Mouse (Mus musculus) mesoderm, embryonic 11.5 days (tissue): ENCODE measurements around the gene Cabin1.

Experiments
- DNase-seq: peaks from one replicate; pipeline ENCODE4 v3.0.0-alpha.2; 2012; ENCODE audit warnings: low read depth, low spot score

The Cabin1 gene

GRCm38 (mm10) chr10:75702494-75702893 lies 61.6 kb downstream of the Cabin1 start:
- DNase-seq, result no peak

DNA sequence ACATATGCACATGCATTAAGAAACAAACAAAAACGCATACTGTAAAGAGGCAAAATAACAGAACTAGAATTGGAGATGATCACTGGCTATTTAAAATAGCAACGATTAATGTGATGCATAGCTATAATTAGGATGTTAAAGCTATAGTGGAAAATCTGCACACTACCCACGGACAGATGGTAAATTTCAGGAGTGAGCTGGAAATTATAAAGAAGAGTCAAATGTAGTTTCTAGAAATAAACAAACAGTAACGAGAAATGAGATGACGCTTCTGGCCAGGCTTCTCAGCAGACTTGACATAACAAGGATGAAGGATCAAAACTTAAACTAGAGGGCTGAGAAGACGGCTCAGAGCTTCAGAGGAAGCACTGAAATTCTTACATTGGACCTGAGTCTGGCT lies 62.9 kb downstream of the Cabin1 start:
- no peak for DNase-seq

GRCm38 (mm10) chr10:75697693-75698092 lies 66.4 kb downstream of the Cabin1 start:
- DNase-seq, result no peak

DNA sequence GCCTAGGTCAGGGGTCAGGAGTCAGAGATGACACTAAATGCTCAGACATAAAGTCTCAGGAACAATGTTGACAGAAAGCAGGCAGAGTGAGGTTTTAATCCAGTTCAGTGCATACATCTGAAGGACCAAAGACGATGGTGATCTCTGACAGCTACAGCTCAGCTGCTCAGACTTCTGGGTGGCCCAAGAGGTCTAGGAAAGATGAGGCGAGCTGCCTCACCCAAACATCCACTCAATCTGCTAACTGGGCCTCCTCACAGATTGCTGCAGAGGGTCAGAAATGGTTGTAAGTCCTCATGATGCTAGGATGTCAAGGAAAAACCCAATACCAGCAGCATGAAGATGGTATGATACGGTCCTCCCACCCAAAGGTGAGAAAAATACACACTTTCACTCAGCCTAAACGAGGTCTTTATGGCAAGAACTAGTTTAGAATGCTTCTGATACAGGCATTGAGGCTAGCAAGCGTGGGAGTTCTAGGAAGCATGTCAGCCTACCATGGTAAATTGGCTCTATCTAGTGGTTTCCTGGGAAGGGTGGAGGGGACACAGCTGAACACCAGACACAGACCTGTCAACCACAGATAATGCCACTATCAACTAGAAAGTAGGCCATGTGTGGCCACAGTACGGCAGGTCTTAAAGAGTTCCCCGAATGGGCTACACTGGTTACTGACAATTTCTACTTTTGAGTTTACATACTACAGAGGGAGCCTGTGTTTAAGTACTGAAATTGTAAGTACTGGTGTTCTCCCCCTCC lies 67.4 kb downstream of the Cabin1 start:
- DNase-seq, result no peak

GRCm38 (mm10) chr10:75695521-75695920 lies 68.6 kb downstream of the Cabin1 start:
- no peak for DNase-seq

DNA sequence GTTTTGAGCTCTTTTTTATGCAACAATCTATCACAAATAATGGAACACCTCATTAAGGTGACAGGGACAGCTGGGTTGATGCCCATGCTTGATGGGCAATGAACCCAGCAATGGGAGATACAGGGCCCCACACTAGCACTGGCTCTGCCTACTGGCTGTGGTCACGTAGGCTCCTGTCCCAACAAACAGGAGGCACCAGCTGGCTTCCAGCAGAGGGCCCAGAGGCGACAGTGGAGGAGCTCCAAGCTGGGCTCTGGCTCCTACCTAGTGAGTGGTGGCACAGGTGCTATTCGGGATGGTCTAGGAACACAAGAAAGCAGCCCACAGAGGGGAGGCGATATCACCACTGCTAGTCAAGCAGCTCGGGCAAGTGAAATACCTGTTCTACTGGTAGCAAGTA lies 69.1 kb downstream of the Cabin1 start:
- no peak for DNase-seq

- DNase-seq, result no peak
These were observed 69.6 kb downstream of the Cabin1 start for GRCm38 (mm10) chr10:75694567-75694966.

DNA sequence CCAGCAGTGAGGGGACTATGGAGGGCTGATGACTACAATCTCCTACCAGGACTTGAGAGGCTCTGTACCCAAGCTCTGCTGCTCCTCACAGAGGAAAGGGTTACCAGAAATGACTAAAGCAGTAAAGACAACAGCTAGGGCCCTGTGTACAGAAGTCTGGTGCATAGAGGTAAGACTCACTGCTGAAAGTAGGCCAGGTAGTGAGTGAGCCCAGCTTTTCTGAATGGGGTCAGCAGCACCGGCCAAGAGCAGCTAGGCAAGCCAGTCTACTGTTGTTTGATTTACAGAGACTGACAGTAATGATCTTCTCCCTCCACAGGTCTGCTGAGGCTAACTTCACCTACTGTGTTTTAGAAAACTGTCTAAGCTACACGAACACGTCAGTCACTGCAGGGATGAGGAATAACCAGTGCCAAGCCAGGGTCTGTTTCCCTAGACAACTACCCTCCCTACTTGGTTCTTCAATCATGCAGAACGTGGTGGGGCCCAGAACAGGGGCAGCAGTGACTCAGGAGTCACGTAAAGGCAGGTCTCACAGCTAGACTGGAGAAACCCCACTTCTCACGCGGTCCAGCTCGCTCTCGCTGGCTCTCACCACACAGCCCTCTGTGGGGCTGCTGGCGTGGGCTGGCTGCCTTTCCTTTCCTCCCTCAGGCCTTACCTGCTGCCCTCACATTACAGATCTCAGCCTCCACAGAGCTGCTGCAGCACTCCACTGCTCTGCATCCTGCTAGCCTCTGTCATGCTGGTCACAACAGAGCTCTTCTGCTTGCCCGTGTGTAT lies 70.5 kb downstream of the Cabin1 start:
- no peak for DNase-seq

DNA sequence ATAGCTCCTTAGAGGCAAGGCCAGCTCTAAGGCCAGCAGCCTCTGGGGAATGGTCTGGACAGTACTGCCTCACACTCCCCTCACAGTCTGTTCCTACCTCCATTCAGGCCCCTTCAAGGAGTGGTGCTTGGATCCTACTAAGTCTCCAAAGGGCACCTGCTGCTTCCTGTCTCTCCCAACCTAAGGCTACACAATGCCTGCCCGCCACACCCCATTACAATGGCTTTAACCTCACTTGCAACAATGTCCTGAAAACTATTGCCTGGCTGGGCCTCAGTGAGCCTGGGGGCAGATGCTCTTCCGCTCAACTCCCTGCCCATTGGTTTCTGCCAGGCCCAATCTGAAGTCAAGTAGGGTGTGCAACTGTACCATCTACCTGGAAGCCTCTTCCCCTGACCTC lies 75.5 kb downstream of the Cabin1 start:
- no peak for DNase-seq

GRCm38 (mm10) chr10:75686724-75687123 lies 77.4 kb downstream of the Cabin1 start:
- DNase-seq, result no peak

GRCm38 (mm10) chr10:75684035-75685004 lies 79.8 kb downstream of the Cabin1 start:
- DNase-seq, result peak; percentile 65

- DNase-seq, result no peak
These were observed 83.6 kb downstream of the Cabin1 start for GRCm38 (mm10) chr10:75680574-75681001.

- DNase-seq, result no peak
These were observed 84.9 kb downstream of the Cabin1 start for GRCm38 (mm10) chr10:75679204-75679603.

DNA sequence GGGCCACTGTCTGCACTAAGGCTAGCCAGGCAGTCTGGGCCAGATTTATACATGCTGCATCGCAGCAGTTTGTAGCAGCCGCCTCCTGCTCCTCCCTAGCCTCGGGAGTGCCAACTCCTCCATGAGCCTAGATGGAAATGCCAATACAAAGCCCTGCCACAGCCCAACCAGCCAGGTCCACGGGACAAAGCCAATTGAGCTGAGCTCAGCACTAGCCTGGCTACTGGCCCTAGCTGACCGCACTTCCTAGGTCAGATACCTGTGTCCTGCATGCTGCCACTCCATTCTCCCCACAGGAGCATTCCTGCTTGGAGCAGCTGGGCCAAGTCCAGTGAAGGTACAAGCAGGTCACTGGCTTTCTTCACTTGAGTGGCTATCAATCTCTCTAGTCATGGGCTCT lies 86.2 kb downstream of the Cabin1 start:
- no peak for DNase-seq

- no peak for DNase-seq
These were observed 86.6 kb downstream of the Cabin1 start for GRCm38 (mm10) chr10:75677571-75677970.

- no peak for DNase-seq
These were observed 87.1 kb downstream of the Cabin1 start for GRCm38 (mm10) chr10:75676819-75677565.

- DNase-seq, result no peak
These were observed 87.9 kb downstream of the Cabin1 start for GRCm38 (mm10) chr10:75676286-75676685.

DNA sequence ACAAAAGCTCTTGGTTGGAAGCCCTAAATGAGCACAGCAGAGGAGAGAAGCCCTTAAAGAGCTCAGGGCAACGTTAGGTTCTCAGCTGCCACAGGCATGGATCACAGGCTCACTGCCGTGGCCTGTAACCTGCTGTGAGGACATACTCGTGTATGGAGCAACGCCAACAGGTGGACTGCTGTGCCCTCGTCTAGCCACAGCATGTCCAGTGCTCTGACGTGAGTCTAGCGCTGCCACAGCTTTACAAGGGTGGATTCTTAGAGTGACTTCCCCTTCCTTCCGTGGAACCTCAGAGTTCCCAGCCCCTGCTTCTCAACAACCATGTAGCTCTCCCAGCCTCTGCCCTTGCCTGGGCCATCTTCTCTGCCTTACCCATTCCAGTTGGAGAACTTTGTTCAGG lies 88.5 kb downstream of the Cabin1 start:
- no peak for DNase-seq

GRCm38 (mm10) chr10:75669936-75670335 lies 94.2 kb downstream of the Cabin1 start:
- no peak for DNase-seq

DNA sequence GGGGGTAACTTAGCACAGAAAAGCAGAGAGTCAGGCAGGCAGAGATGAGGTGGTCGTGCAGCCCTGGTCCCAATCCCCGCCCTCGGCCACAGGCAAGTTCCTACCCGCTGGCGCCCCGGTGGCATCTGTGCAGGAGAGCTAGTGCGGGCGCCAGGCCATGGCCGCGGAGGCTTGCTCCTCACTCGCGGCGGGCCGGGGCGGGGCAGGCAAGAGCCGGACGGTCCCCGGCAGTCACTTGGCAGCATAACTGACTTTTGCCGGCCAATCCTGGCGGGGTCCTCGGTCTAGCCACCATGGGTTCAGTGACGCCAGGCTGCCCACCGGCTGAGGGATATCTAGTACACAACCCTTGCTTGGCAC lies 96.2 kb downstream of the Cabin1 start:
- DNase-seq, result peak; percentile 30
